Mouse (Mus musculus): ENCODE measurements at regions not wholly inside any gene's neighbourhood (a gene's known extent, or its start where the extent isn't known, plus 50 kb on each side); places are given as distances from the start of the nearest gene placed in this dataset.

- H3K36me3 ChIP-seq (ENCODE audit: control insufficient read depth, insufficient read depth, low read length) = no peaks in the 10 kb centered on the region
- H3K27ac ChIP-seq (ENCODE audit: low read depth, low read length) = no peak overlapping the region
- DNase-seq (ENCODE audit: low spot score) = no peak
- H3K4me1 ChIP-seq (ENCODE audit: control insufficient read depth, insufficient read depth, low read length) = no peaks in the 10 kb centered on the region
- no peaks in the 10 kb centered on the region for H3K27me3 ChIP-seq (ENCODE audit: control insufficient read depth, insufficient read depth, low read length)
- no peak overlapping the region for H3K4me2 ChIP-seq (ENCODE audit: low read depth)
- no peak overlapping the region for H3K9ac ChIP-seq (ENCODE audit: low read length)
- no peaks in the 10 kb centered on the region for H3K9me3 ChIP-seq (ENCODE audit: control insufficient read depth, low read length)
- H3K4me3 ChIP-seq (ENCODE audit: low read depth, low read length) = no peak overlapping the region
- WGBS = 73% methylated on average over 3 of the region's 3 CpGs
- ATAC-seq (ENCODE audit: insufficient read depth, low FRiP score, low TSS enrichment) = no peak
These were observed 70.8 kb upstream of the Satb1 start for GRCm38 (mm10) chr17:51903885-51904284.

- H3K9me3 ChIP-seq (ENCODE audit: control insufficient read depth, low read length) = no peaks in the 10 kb centered on the region
- WGBS = 73% methylated on average over 2 of the region's 2 CpGs
- H3K27me3 ChIP-seq (ENCODE audit: control insufficient read depth, insufficient read depth, low read length) = no peaks in the 10 kb centered on the region
- H3K4me1 ChIP-seq (ENCODE audit: control insufficient read depth, insufficient read depth, low read length) = no peaks in the 10 kb centered on the region
- no peak for ATAC-seq (ENCODE audit: insufficient read depth, low FRiP score, low TSS enrichment)
- DNase-seq (ENCODE audit: low spot score) = no peak
- no peak overlapping the region for H3K4me3 ChIP-seq (ENCODE audit: low read depth, low read length)
- H3K27ac ChIP-seq (ENCODE audit: low read depth, low read length) = no peak overlapping the region
- H3K4me2 ChIP-seq (ENCODE audit: low read depth) = no peak overlapping the region
- no peaks in the 10 kb centered on the region for H3K36me3 ChIP-seq (ENCODE audit: control insufficient read depth, insufficient read depth, low read length)
- H3K9ac ChIP-seq (ENCODE audit: low read length) = no peak overlapping the region
These were observed 66.3 kb upstream of the Satb1 start for GRCm38 (mm10) chr17:51899376-51899775.

- Histone ChIP-seq H3K4me1 (ENCODE audit: control insufficient read depth, insufficient read depth, low read length) (no peaks in the 10 kb centered on the region), H3K4me3 (ENCODE audit: low read depth, low read length) (no peak overlapping the region), H3K36me3 (ENCODE audit: control insufficient read depth, insufficient read depth, low read length) (no peaks in the 10 kb centered on the region), H3K4me2 (ENCODE audit: low read depth) (no peak overlapping the region), H3K27ac (ENCODE audit: low read depth, low read length) (no peak overlapping the region), H3K9ac (ENCODE audit: low read length) (no peak overlapping the region), H3K27me3 (ENCODE audit: control insufficient read depth, insufficient read depth, low read length) (no peaks in the 10 kb centered on the region), H3K9me3 (ENCODE audit: control insufficient read depth, low read length) (no peaks in the 10 kb centered on the region)
- 77% methylated on average over 3 of the region's 3 CpGs for WGBS
- ATAC-seq (ENCODE audit: insufficient read depth, low FRiP score, low TSS enrichment) (no peak), DNase-seq (ENCODE audit: low spot score) (no peak)
These were observed 63.1 kb upstream of the Satb1 start for GRCm38 (mm10) chr17:51896160-51896559.

GRCm38 (mm10) chr17:51894278-51894677 lies 61.2 kb upstream of the Satb1 start:
- WGBS = 94% methylated on average over 8 of the region's 8 CpGs
- Histone ChIP-seq H3K36me3 (ENCODE audit: control insufficient read depth, insufficient read depth, low read length) (no peaks in the 10 kb centered on the region), H3K4me1 (ENCODE audit: control insufficient read depth, insufficient read depth, low read length) (no peaks in the 10 kb centered on the region), H3K4me3 (ENCODE audit: low read depth, low read length) (no peak overlapping the region), H3K9ac (ENCODE audit: low read length) (no peak overlapping the region), H3K27me3 (ENCODE audit: control insufficient read depth, insufficient read depth, low read length) (no peaks in the 10 kb centered on the region), H3K27ac (ENCODE audit: low read depth, low read length) (no peak overlapping the region), H3K9me3 (ENCODE audit: control insufficient read depth, low read length) (no peaks in the 10 kb centered on the region), H3K4me2 (ENCODE audit: low read depth) (no peak overlapping the region)
- no peak for ATAC-seq (ENCODE audit: insufficient read depth, low FRiP score, low TSS enrichment)
- DNase-seq (ENCODE audit: low spot score) = no peak

- WGBS = 78% methylated on average over 3 of the region's 3 CpGs
These were observed 59.8 kb upstream of the Satb1 start for GRCm38 (mm10) chr17:51892856-51893255.

GRCm38 (mm10) chr17:51892159-51892558 lies 59.1 kb upstream of the Satb1 start:
- WGBS = 82% methylated on average over 4 of the region's 4 CpGs
- no peaks in the 10 kb centered on the region for H3K9me3 ChIP-seq (ENCODE audit: control insufficient read depth, low read length)
- no peak for ATAC-seq (ENCODE audit: insufficient read depth, low FRiP score, low TSS enrichment)
- H3K27me3 ChIP-seq (ENCODE audit: control insufficient read depth, insufficient read depth, low read length) = no peaks in the 10 kb centered on the region
- H3K4me3 ChIP-seq (ENCODE audit: low read depth, low read length) = no peak overlapping the region
- no peak overlapping the region for H3K4me2 ChIP-seq (ENCODE audit: low read depth)
- H3K4me1 ChIP-seq (ENCODE audit: control insufficient read depth, insufficient read depth, low read length) = no peaks in the 10 kb centered on the region
- no peak overlapping the region for H3K27ac ChIP-seq (ENCODE audit: low read depth, low read length)
- no peaks in the 10 kb centered on the region for H3K36me3 ChIP-seq (ENCODE audit: control insufficient read depth, insufficient read depth, low read length)
- DNase-seq (ENCODE audit: low spot score) = no peak
- H3K9ac ChIP-seq (ENCODE audit: low read length) = no peak overlapping the region

More at GRCm38 (mm10) chr17:51892856-51893255, 59.8 kb upstream of the Satb1 start:
- Histone ChIP-seq H3K9me3 (ENCODE audit: control insufficient read depth, low read length) (no peaks in the 10 kb centered on the region), H3K9ac (ENCODE audit: low read length) (no peak overlapping the region), H3K27me3 (ENCODE audit: control insufficient read depth, insufficient read depth, low read length) (no peaks in the 10 kb centered on the region), H3K36me3 (ENCODE audit: control insufficient read depth, insufficient read depth, low read length) (no peaks in the 10 kb centered on the region), H3K4me2 (ENCODE audit: low read depth) (no peak overlapping the region), H3K4me3 (ENCODE audit: low read depth, low read length) (no peak overlapping the region), H3K4me1 (ENCODE audit: control insufficient read depth, insufficient read depth, low read length) (no peaks in the 10 kb centered on the region), H3K27ac (ENCODE audit: low read depth, low read length) (no peak overlapping the region)
- DNase-seq (ENCODE audit: low spot score) (no peak), ATAC-seq (ENCODE audit: insufficient read depth, low FRiP score, low TSS enrichment) (no peak)
